Mouse (Mus musculus): ENCODE data around the gene Rln3.

Gene Rln3

DNA sequence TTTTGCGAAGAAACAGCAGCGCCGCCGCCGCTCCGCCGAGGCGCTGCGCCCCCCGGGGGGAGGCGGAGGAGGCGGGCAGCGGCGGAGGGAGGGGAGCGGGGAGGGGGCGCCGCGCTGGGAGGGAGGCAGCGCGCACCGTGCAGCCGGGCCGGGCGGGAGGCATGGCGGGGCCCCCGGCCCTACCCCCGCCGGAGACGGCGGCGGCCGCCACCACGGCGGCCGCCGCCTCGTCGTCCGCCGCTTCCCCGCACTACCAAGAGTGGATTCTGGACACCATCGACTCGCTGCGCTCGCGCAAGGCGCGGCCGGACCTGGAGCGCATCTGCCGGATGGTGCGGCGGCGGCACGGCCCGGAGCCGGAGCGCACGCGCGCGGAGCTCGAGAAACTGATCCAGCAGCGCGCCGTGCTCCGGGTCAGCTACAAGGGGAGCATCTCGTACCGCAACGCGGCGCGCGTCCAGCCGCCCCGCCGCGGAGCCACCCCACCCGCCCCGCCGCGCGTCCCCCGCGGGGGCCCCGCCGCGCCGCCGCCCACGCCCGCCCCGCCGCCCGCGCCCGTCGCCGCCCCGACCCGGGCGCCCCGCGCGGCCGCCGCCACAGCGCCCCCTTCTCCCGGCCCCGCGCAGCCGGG, 47.2 kb downstream of the Rln3 start, which contains the start of gene Samd1:
Samd1 (plus strand) TSS at position 162 of the 631 bp plus-strand sequence.
- in situ Hi-C loops (cut with MboI, MseI), result no loop called here

GRCm38 (mm10) chr8:83996567-83997505, 48.0 kb downstream of the Rln3 start:
- in situ Hi-C loops (cut with MboI, MseI), result no loop called here

GRCm38 (mm10) chr8:83995973-83996372, 48.8 kb downstream of the Rln3 start:
- in situ Hi-C loops (cut with MboI, MseI), result no loop called here

GRCm38 (mm10) chr8:83994030-83994429, 50.8 kb downstream of the Rln3 start:
- in situ Hi-C loops (cut with MboI, MseI), result no loop called here
